Mouse (Mus musculus) lung, adult 2 months (tissue): ENCODE measurements around the gene Strbp. TPM values are rescaled to one million over a fixed set of nuclear protein-coding genes. Genes with fewer than 3 reads are reported as not detected.
A peak's percentile ranks its signal among the peaks of the same experiment; 100 is the strongest.

Source experiments
- DNase-seq: peaks from one replicate; pipeline ENCODE4 v3.0.0; 2022
- H3K4me1 ChIP-seq: fragments of 200-500 bp; 2 replicates; pipeline ENCODE4 v1.6.1; 2011; ENCODE audit warnings: low read length; ENCODE audit not compliant: control insufficient read depth, insufficient read depth
- H3K4me3 ChIP-seq: fragments of 200-500 bp; replicated peaks from 2 replicates; pipeline ENCODE3; 2011; ENCODE audit warnings: low read depth, mild to moderate bottlenecking, control low read depth, low read length; ENCODE audit errors: extremely low read depth
- CTCF ChIP-seq: fragments of 200-500 bp; IDR thresholded peaks from 2 replicates; pipeline ENCODE4 v1.5.1; 2011; ENCODE audit warnings: mild to moderate bottlenecking, low read length, control low read depth; ENCODE audit not compliant: insufficient read depth
- POLR2A ChIP-seq: fragments of 200-500 bp; IDR thresholded peaks from 2 replicates; pipeline ENCODE4 v1.6.1; 2011; ENCODE audit warnings: low read depth, mild to moderate bottlenecking, control low read depth, low read length, borderline replicate concordance; ENCODE audit errors: extremely low read depth
- WGBS: fragments of 180-500 bp; shearing (Covaris S2); methylation state at CpG from one replicate; pipeline ENCODE4 v1.1.7; 2018; 5-methylcytosine and 5-hydroxymethylcytosine counted together
- polyA plus RNA-seq: library from polyadenylated mRNA; depleted of rRNA; stranded (reverse); fragments of >200 nt; gene quantifications from 2 replicates; pipeline ENCODE4 v1.2.3, GENCODE M21; 2012

Gene Strbp
- polyA plus RNA-seq, 1 experiment: 4.0 TPM

GRCm38 (mm10) chr2:37735807-37736188 is 32.1 kb upstream of the Strbp start:
- DNase-seq: no peak
- Histone ChIP-seq H3K4me3 (no peak overlapping the region), H3K4me1 (peaks cover 7% of the 10 kb centered on the region)
- TF ChIP-seq CTCF (no peak), POLR2A (no peak)
- 28% methylated on average over 1 of the region's 1 CpGs for WGBS

DNA sequence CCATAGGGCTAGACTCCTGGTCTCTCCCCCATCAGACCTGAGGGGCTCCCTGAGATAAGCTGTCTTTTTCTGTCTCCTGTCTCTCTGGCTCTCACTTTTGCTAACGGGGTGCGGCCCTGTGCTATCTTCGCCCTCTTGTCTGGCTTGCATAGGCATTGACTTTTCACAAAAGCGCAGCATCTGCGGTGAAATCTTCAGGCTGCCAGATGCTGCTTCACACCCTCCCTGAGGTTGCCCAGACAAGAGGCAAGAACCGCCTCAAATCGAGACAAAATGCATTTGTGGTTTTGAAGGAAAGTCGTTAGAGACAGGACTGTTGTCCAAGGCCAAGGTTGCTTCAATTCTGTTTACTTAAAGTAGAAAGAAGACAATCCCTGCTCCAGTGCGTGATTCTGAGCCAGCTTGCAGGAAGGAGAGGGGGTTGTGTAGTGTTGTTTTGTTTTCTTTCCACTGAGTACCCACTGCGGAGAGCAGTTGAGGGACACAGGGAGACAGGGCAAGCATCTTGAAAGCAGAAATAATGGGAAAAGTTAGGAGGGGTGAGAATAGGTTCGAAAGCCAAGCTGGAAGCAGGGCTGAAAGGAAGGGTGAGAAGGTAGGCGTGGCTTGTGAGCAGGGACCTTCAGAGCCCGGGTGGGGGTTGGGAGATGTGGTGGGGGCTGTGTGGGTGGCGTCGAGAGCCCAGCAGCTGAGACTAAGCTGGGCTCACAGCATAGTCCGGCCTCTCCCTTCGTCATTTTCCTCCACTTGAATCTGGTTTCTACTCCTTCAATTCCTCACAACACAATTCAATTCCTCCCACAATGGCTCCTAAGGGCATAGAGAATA is 31.5 kb upstream of the Strbp start:
- WGBS: 17% methylated on average over 17 of the region's 17 CpGs
- TF ChIP-seq CTCF (no peak), POLR2A (no peak)
- Histone ChIP-seq H3K4me3 (no peak overlapping the region), H3K4me1 (peaks cover 7% of the 10 kb centered on the region)
- DNase-seq: no peak

DNA sequence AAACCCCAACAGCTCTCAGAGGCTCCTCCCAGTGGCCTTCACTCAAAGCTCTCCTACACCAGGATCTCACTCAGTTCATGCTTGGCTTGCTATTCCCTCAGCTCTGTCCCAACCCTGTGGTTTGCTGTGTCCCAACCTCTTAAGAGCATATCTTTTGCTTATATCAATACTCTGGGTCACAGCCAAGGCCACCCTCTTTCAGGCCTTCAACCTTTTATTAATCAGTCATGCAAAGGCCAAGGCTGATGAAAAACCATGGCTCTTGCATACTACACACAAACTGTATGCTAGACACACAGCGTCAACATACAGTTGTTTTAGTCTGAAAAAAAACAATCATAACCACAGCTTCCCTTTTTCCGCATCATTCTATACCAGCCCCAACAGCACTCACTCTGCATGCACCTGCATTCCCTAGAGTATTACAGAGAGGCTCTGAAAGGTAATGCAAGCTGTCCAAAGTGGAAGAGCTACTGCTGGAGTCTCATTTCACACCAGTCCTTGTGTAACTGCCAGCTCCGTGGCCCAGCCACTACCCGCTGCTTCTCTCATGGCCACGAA is 27.7 kb upstream of the Strbp start:
- TF ChIP-seq CTCF (no peak), POLR2A (no peak)
- DNase-seq: peak; percentile 11
- Histone ChIP-seq H3K4me1 (peaks cover 7% of the 10 kb centered on the region), H3K4me3 (no peak overlapping the region)
- 81% methylated on average over 5 of the region's 5 CpGs for WGBS

- no peak for TF ChIP-seq POLR2A
- TF ChIP-seq CTCF: no peak
- no peak for DNase-seq
- 62% methylated on average over 4 of the region's 4 CpGs for WGBS
- H3K4me3 ChIP-seq: no peak overlapping the region
- H3K4me1 ChIP-seq: no peaks in the 10 kb centered on the region
Measured at GRCm38 (mm10) chr2:37724231-37724630, 20.6 kb upstream of the Strbp start.

GRCm38 (mm10) chr2:37723501-37724090 is 19.9 kb upstream of the Strbp start:
- TF ChIP-seq CTCF (no peak), POLR2A (no peak)
- no peaks in the 10 kb centered on the region for H3K4me1 ChIP-seq
- 81% methylated on average over 11 of the region's 11 CpGs for WGBS
- no peak for DNase-seq
- H3K4me3 ChIP-seq: no peak overlapping the region

- TF ChIP-seq CTCF: no peak
- no peak for TF ChIP-seq POLR2A
- no peaks in the 10 kb centered on the region for H3K4me1 ChIP-seq
- no peak for DNase-seq
- 84% methylated on average over 14 of the region's 14 CpGs for WGBS
- no peak overlapping the region for H3K4me3 ChIP-seq
Measured at GRCm38 (mm10) chr2:37722674-37723465, 19.2 kb upstream of the Strbp start.

DNA sequence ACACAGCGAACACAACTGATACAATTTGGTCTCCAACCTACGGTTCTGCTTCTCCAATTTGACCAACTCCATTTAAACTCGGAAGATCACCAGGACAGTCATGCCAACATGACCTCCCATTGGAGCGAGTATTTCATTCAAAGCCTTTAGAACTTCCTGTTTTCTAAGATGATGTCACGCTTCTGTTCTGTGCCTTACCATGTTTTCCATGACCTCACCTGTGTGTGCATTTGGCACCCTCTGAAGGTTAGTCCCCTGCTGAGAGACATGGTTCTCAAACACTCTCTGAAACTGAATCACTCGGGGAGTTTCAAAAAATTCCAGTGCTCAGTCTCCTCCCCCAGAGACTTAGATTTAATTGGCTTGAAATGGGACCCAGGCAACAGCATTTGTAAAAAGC is 12.6 kb upstream of the Strbp start:
- 60% methylated on average over 6 of the region's 6 CpGs for WGBS
- TF ChIP-seq CTCF (no peak), POLR2A (no peak)
- Histone ChIP-seq H3K4me1 (0 out of 2 replicates have a peak, but pooled peaks cover 3% of the 10 kb centered on the region), H3K4me3 (no peak overlapping the region)
- DNase-seq: no peak

DNA sequence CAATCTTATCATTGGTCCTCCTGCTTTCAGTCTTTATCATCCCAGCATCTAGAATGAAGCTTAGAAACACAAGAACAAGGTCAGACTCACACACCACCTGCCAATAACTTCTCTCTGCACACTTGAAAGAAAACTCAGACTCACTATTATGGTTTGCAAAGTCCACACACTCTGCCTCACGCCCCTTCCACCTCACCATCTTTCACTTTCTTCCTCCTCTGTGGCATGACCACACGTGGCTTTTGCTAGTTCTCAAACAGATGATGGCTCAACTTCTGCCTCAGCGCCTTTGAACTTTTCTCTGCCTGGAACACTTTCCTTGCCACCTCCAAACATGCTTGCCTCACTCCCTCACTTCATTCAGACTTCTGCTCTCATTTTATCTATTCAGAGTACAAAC is 11.7 kb upstream of the Strbp start:
- TF ChIP-seq CTCF (no peak), POLR2A (no peak)
- H3K4me1 ChIP-seq: 0 out of 2 replicates have a peak, but pooled peaks cover 3% of the 10 kb centered on the region
- no peak overlapping the region for H3K4me3 ChIP-seq
- WGBS: 47% methylated on average over 3 of the region's 3 CpGs
- no peak for DNase-seq

DNA sequence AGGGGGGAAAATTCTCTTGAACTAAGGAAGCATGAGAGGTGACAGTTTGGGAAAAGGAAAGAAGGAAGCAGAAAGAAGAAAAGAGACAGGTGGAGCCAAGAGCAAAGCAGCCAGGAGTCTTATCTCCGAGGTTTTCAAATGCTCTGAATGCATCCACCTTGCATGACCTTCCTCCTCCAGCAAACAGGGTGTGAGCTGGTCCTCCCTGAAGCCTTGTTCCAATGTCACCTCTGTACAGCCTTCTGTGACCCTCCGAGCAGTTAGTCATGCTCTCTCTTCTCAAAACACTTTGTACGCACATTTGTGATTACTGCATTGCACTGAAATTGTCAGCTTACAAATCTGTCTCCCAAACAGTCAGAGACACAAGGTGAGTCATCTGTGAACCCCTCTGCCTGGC is 9.4 kb upstream of the Strbp start:
- H3K4me3 ChIP-seq: no peak overlapping the region
- H3K4me1 ChIP-seq: 0 out of 2 replicates have a peak, but pooled peaks cover 3% of the 10 kb centered on the region
- DNase-seq: no peak
- 71% methylated on average over 3 of the region's 3 CpGs for WGBS
- TF ChIP-seq POLR2A (no peak), CTCF (no peak)
